Mouse (Mus musculus): ENCODE measurements at regions not wholly inside any gene's neighbourhood (a gene's known extent, or its start where the extent isn't known, plus 50 kb on each side); places are given as distances from the start of the nearest gene placed in this dataset.

DNA sequence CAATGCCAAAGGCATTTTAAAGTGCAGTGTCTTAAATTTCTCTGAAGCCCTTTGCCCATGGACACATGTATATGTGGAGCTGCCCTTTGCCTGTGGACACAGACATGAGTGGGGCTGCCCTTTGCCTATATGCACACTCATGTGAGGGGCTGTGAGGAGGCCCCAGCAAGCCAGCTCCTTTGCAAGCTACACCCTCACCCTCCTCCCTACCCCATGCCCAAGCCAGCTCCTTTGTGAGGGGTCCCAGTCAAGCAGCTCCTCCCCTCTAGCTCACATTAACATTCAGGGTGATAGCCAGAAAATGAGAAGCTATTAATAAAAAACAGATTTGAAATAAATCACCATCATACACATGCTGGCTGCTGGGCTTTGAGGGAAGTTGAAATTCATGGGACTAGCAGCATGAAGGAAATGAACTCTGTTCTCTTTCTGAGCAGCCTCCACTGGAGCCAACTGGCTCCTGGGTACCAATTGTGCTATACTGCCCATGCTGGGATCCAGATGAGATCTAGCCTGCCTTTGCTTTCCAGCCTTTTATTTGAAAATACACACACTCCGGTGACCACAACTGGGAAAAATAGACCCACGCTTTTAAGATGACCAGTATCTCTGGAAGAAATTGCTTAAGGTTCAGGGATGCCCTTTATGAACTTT, 151.4 kb downstream of the Abcc12 start:
- no peak overlapping the region for H3K9ac ChIP-seq (replicated peaks)
- DNase-seq (no peak), ATAC-seq (no peak)
- no peak overlapping the region for H3K27ac ChIP-seq (ENCODE audit: low read depth)
- H3K27me3 ChIP-seq (ENCODE audit: insufficient read depth, low read length) = no peaks in the 10 kb centered on the region
- H3K4me3 ChIP-seq (ENCODE audit: low read depth, low read length) = no peak overlapping the region
- no peaks in the 10 kb centered on the region for H3K4me1 ChIP-seq (ENCODE audit: insufficient read depth)
- no peaks in the 10 kb centered on the region for H3K9me3 ChIP-seq (ENCODE audit: low read length)
- H3K36me3 ChIP-seq (replicated peaks; ENCODE audit: insufficient read depth, low read length) = no peaks in the 10 kb centered on the region
- H3K4me2 ChIP-seq (ENCODE audit: low read depth, low read length) = no peak overlapping the region
- WGBS (ENCODE audit: insufficient replicate concordance) = 77% methylated on average over 2 of the region's 2 CpGs
- TF ChIP-seq EP300 (IDR thresholded peaks at IDR 0.05; ENCODE audit: low read depth) (no peak), CTCF (IDR thresholded peaks at IDR 0.05; ENCODE audit: low read depth) (no peak)

- Histone ChIP-seq H3K36me3 (replicated peaks; ENCODE audit: insufficient read depth, low read length) (no peaks in the 10 kb centered on the region), H3K27ac (ENCODE audit: low read depth) (no peak overlapping the region), H3K4me2 (ENCODE audit: low read depth, low read length) (no peak overlapping the region), H3K4me3 (ENCODE audit: low read depth, low read length) (no peak overlapping the region), H3K9me3 (ENCODE audit: low read length) (no peaks in the 10 kb centered on the region), H3K9ac (replicated peaks) (no peak overlapping the region), H3K27me3 (ENCODE audit: insufficient read depth, low read length) (no peaks in the 10 kb centered on the region), H3K4me1 (ENCODE audit: insufficient read depth) (no peaks in the 10 kb centered on the region)
- no peak for ATAC-seq
- TF ChIP-seq CTCF (IDR thresholded peaks at IDR 0.05; ENCODE audit: low read depth) (no peak), EP300 (IDR thresholded peaks at IDR 0.05; ENCODE audit: low read depth) (no peak)
- 49% methylated on average over 5 of the region's 5 CpGs for WGBS (ENCODE audit: insufficient replicate concordance)
- no peak for DNase-seq
Measured at GRCm38 (mm10) chr8:86428131-86428530, 152.4 kb downstream of the Abcc12 start.

DNA sequence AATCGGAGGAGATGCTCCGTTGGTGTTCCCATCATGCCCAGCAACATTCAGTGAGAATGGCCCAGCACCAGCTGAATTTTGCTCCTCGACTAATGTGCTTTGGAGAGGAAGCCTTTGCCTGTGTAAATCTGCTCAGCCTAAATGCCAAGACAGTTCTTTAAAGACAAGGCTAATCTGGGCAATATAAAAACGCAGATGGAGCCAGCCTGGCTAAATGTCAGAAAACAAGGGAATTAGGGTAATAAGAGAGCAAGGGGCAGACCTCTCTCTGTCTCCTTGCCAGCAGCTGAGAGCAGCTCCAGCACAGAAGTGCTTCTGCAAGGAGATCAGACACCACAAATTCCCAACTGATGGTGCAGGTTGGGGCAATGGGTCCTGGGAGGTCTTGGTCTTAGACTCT, 154.4 kb downstream of the Abcc12 start:
- Histone ChIP-seq H3K9ac (replicated peaks) (no peak overlapping the region), H3K4me1 (ENCODE audit: insufficient read depth) (no peaks in the 10 kb centered on the region), H3K36me3 (replicated peaks; ENCODE audit: insufficient read depth, low read length) (no peaks in the 10 kb centered on the region), H3K4me2 (ENCODE audit: low read depth, low read length) (no peak overlapping the region), H3K27ac (ENCODE audit: low read depth) (no peak overlapping the region), H3K27me3 (ENCODE audit: insufficient read depth, low read length) (no peaks in the 10 kb centered on the region), H3K4me3 (ENCODE audit: low read depth, low read length) (no peak overlapping the region), H3K9me3 (ENCODE audit: low read length) (no peaks in the 10 kb centered on the region)
- ATAC-seq = no peak
- TF ChIP-seq CTCF (IDR thresholded peaks at IDR 0.05; ENCODE audit: low read depth) = no peak
- 62% methylated on average over 4 of the region's 4 CpGs for WGBS (ENCODE audit: insufficient replicate concordance)
- DNase-seq = no peak

DNA sequence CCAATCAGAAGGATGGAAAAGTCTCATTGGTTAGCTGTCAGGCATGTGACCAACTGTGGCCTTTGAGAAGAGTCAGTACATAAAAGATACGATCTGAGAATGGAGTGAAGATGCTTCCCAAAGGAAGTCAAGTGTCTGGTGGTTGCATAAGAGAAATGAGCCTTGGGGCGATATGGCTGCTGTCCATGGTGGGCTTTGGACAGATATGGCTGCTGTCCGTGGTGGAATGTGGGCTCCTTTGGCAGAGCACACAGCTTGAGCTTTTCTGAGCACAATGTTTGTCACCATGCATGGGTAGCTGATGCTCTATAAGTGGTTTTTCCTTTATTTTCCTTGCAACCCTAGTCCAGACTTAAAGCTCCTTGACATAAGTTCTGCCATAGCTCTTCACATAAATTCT, 155.1 kb downstream of the Abcc12 start:
- H3K36me3 ChIP-seq (replicated peaks; ENCODE audit: insufficient read depth, low read length) = no peaks in the 10 kb centered on the region
- ATAC-seq (no peak), DNase-seq (no peak)
- no peak overlapping the region for H3K9ac ChIP-seq (replicated peaks)
- no peaks in the 10 kb centered on the region for H3K27me3 ChIP-seq (ENCODE audit: insufficient read depth, low read length)
- TF ChIP-seq EP300 (IDR thresholded peaks at IDR 0.05; ENCODE audit: low read depth) (no peak), CTCF (IDR thresholded peaks at IDR 0.05; ENCODE audit: low read depth) (no peak)
- H3K27ac ChIP-seq (ENCODE audit: low read depth) = no peak overlapping the region
- H3K4me2 ChIP-seq (ENCODE audit: low read depth, low read length) = no peak overlapping the region
- H3K4me3 ChIP-seq (ENCODE audit: low read depth, low read length) = no peak overlapping the region
- H3K9me3 ChIP-seq (ENCODE audit: low read length) = no peaks in the 10 kb centered on the region
- 71% methylated on average over 3 of the region's 3 CpGs for WGBS (ENCODE audit: insufficient replicate concordance)
- no peaks in the 10 kb centered on the region for H3K4me1 ChIP-seq (ENCODE audit: insufficient read depth)

GRCm38 (mm10) chr8:86419059-86419651, 161.3 kb downstream of the Abcc12 start:
- Histone ChIP-seq H3K27ac (ENCODE audit: low read depth) (no peak overlapping the region), H3K4me3 (ENCODE audit: low read depth, low read length) (no peak overlapping the region), H3K9ac (replicated peaks) (no peak overlapping the region), H3K36me3 (replicated peaks; ENCODE audit: insufficient read depth, low read length) (no peaks in the 10 kb centered on the region), H3K9me3 (ENCODE audit: low read length) (no peaks in the 10 kb centered on the region), H3K4me2 (ENCODE audit: low read depth, low read length) (no peak overlapping the region), H3K27me3 (ENCODE audit: insufficient read depth, low read length) (no peaks in the 10 kb centered on the region), H3K4me1 (ENCODE audit: insufficient read depth) (no peaks in the 10 kb centered on the region)
- WGBS (ENCODE audit: insufficient replicate concordance) = 67% methylated on average over 5 of the region's 5 CpGs
- no peak for ATAC-seq
- no peak for DNase-seq
- TF ChIP-seq EP300 (IDR thresholded peaks at IDR 0.05; ENCODE audit: low read depth) = no peak
- TF ChIP-seq CTCF (IDR thresholded peaks at IDR 0.05; ENCODE audit: low read depth) = no peak

DNA sequence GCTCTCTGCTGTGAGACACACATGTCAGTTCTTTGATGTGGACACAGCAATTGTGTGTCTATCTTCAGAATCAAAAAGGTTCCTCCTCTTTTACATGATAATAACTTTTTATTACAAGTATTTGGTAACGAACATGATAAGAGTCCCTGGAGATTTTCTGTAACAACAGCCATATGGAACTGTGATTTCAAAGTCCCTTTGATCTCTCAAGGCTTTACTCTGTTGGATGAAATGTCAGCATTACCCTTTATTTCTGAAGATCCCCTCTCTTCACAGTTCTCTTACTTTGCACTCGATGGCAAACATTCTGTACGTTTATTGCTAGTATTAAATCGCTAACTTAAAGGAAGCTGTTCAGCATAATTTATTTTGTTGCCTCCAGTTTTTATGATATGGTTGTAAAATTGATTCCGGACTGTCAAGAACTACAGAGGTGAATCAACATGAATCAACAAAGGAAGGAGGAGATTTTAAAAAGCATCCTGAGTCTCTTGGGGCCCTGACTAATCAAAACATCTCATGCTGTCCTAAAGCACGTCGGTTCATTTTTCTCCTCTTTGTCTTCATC, 162.0 kb downstream of the Abcc12 start:
- H3K36me3 ChIP-seq (replicated peaks; ENCODE audit: insufficient read depth, low read length) = no peaks in the 10 kb centered on the region
- no peaks in the 10 kb centered on the region for H3K27me3 ChIP-seq (ENCODE audit: insufficient read depth, low read length)
- no peak for ATAC-seq
- no peak overlapping the region for H3K27ac ChIP-seq (ENCODE audit: low read depth)
- no peak overlapping the region for H3K4me2 ChIP-seq (ENCODE audit: low read depth, low read length)
- no peaks in the 10 kb centered on the region for H3K9me3 ChIP-seq (ENCODE audit: low read length)
- H3K9ac ChIP-seq (replicated peaks) = no peak overlapping the region
- no peak for TF ChIP-seq EP300 (IDR thresholded peaks at IDR 0.05; ENCODE audit: low read depth)
- no peak for TF ChIP-seq CTCF (IDR thresholded peaks at IDR 0.05; ENCODE audit: low read depth)
- no peaks in the 10 kb centered on the region for H3K4me1 ChIP-seq (ENCODE audit: insufficient read depth)
- no peak overlapping the region for H3K4me3 ChIP-seq (ENCODE audit: low read depth, low read length)
- 76% methylated on average over 7 of the region's 7 CpGs for WGBS (ENCODE audit: insufficient replicate concordance)
- DNase-seq = no peak
